Mouse (Mus musculus) spleen, adult 2 months (tissue): ENCODE measurements around the gene Slc29a3.

Experiments used
- CTCF ChIP-seq: fragments of 200-500 bp; IDR thresholded peaks from 2 replicates; pipeline ENCODE4 v1.5.1; 2011; ENCODE audit warnings: mild to moderate bottlenecking, inconsistent platforms; ENCODE audit not compliant: insufficient read depth, insufficient read length, insufficient replicate concordance; ENCODE audit errors: extremely low read depth
- POLR2A ChIP-seq: fragments of 200-500 bp; IDR thresholded peaks from 2 replicates; pipeline ENCODE4 v1.6.1; 2011; ENCODE audit warnings: low read depth, low read length, inconsistent platforms

DNA sequence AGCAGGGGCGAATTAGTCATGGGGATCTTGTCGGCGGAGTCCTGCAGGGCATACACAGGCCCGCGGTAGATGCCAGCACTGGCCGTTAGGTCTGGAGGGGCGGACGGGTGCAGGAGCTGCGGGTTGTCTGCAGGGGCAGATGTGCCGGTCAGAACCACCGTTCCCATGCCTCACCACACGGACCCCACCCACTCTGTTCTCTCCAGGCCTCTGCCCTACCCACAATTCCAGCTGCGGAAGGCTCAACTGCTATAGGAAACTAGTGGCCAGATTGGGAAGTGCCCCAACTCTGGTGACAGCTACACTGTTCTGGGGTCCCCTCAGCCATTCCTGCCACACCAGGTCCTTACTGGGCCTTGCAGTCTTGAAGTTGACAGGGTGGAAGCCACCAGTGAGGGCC, 22.0 kb upstream of the Slc29a3 start:
- TF ChIP-seq CTCF = no peak
- TF ChIP-seq POLR2A = no peak
